Mouse (Mus musculus) brain, embryonic 14.5 days (tissue): ENCODE measurements at regions not wholly inside any gene's neighbourhood (a gene's known extent, or its start where the extent isn't known, plus 50 kb on each side); places are given as distances from the start of the nearest gene placed in this dataset.

ENCODE experiments used
- DNase-seq: peaks from one replicate; pipeline ENCODE4 v3.0.0-alpha.2; 2011; ENCODE audit warnings: low read depth
- CTCF ChIP-seq: fragments of 200-500 bp; IDR thresholded peaks from 2 replicates; pipeline ENCODE4 v1.5.1; 2012; ENCODE audit warnings: inconsistent platforms, mild to moderate bottlenecking, moderate library complexity, borderline replicate concordance; ENCODE audit not compliant: insufficient read depth, insufficient read length; ENCODE audit errors: extremely low read depth
- POLR2A ChIP-seq: fragments of 200-500 bp; IDR thresholded peaks from 2 replicates; pipeline ENCODE4 v1.6.1; 2012; ENCODE audit warnings: mild to moderate bottlenecking, inconsistent platforms, borderline replicate concordance; ENCODE audit not compliant: poor library complexity, insufficient read depth, insufficient read length, severe bottlenecking; ENCODE audit errors: extremely low read depth

GRCm38 (mm10) chr9:98712023-98712563 is 110.6 kb upstream of the Mrps22 start:
- TF ChIP-seq CTCF: no peak
- TF ChIP-seq POLR2A: no peak
- DNase-seq: no peak

GRCm38 (mm10) chr9:98710155-98710710 is 108.8 kb upstream of the Mrps22 start:
- no peak for TF ChIP-seq POLR2A
- DNase-seq: no peak

GRCm38 (mm10) chr9:98708001-98708680 is 106.7 kb upstream of the Mrps22 start:
- TF ChIP-seq CTCF (no peak), POLR2A (no peak)
- DNase-seq: no peak

- DNase-seq: no peak
- TF ChIP-seq POLR2A (no peak), CTCF (no peak)
These were observed 106.0 kb upstream of the Mrps22 start for GRCm38 (mm10) chr9:98707491-98707890.

- TF ChIP-seq CTCF: no peak
- TF ChIP-seq POLR2A: no peak
- no peak for DNase-seq
These were observed 102.7 kb upstream of the Mrps22 start for GRCm38 (mm10) chr9:98704131-98704530.

- TF ChIP-seq CTCF (no peak), POLR2A (no peak)
- no peak for DNase-seq
These were observed 101.9 kb upstream of the Mrps22 start for GRCm38 (mm10) chr9:98703331-98703730.

GRCm38 (mm10) chr9:98700571-98700970 is 99.1 kb upstream of the Mrps22 start:
- no peak for DNase-seq

GRCm38 (mm10) chr9:98697155-98697554 is 95.7 kb upstream of the Mrps22 start:
- DNase-seq: no peak
- TF ChIP-seq CTCF (peak; percentile 28; the same call in 1 of the 2 replicates), POLR2A (no peak)

More at GRCm38 (mm10) chr9:98700571-98700970, 99.1 kb upstream of the Mrps22 start:
- no peak for TF ChIP-seq POLR2A
- TF ChIP-seq CTCF: no peak

GRCm38 (mm10) chr9:98695035-98695434 is 93.6 kb upstream of the Mrps22 start:
- no peak for DNase-seq
- TF ChIP-seq CTCF (no peak), POLR2A (no peak)

- peak; percentile 56 for DNase-seq
- no peak for TF ChIP-seq CTCF
- no peak for TF ChIP-seq POLR2A
These were observed 89.5 kb upstream of the Mrps22 start for GRCm38 (mm10) chr9:98690839-98691516.

- no peak for DNase-seq
- TF ChIP-seq CTCF: no peak
These were observed 84.1 kb upstream of the Mrps22 start for GRCm38 (mm10) chr9:98685548-98685947.
